Mouse (Mus musculus) myocyte (in vitro differentiated cells): Measurements from ENCODE around the gene Smchd1. TPM values are rescaled to one million over a fixed set of nuclear protein-coding genes. Genes with fewer than 3 reads are reported as not detected.
"Not testable (repeated sequence)": the region's sequence is repeated elsewhere in the genome, so short reads cannot be mapped to it uniquely, and the experiment has no call there.

ENCODE experiments used
- H3K27me3 ChIP-seq: one replicate; pipeline ENCODE4 v1.6.1; 2011; ENCODE audit not compliant: control insufficient read depth, insufficient read depth, insufficient read length
- H3K36me3 ChIP-seq: one replicate; pipeline ENCODE4 v1.6.1; 2011; ENCODE audit not compliant: control insufficient read depth, insufficient read depth
- H3K4me2 ChIP-seq: one replicate; pipeline ENCODE4 v1.6.1; 2011; ENCODE audit warnings: low read depth, control low read depth
- H3K4me3 ChIP-seq: one replicate; pipeline ENCODE4 v1.5.1; 2011; ENCODE audit warnings: mild to moderate bottlenecking, control low read depth, moderate library complexity
- H3K79me2 ChIP-seq: one replicate; pipeline ENCODE4 v1.6.1; 2011; ENCODE audit not compliant: control insufficient read depth, insufficient read depth
- H3ac ChIP-seq: one replicate; pipeline ENCODE4 v1.6.1; 2011; ENCODE audit not compliant: control insufficient read depth, insufficient read length
- CEBPB ChIP-seq: IDR thresholded peaks from 2 replicates; pipeline ENCODE4 v1.6.1; 2011; ENCODE audit warnings: mild to moderate bottlenecking, moderate library complexity; ENCODE audit not compliant: poor library complexity, insufficient read depth, severe bottlenecking
- E2F4 ChIP-seq: IDR thresholded peaks from one replicate; pipeline ENCODE4 v1.6.1; 2011; ENCODE audit warnings: mild to moderate bottlenecking, control low read depth, moderate library complexity; ENCODE audit not compliant: insufficient read depth
- MAX ChIP-seq: IDR thresholded peaks from one replicate; pipeline ENCODE4 v1.6.1; 2011; ENCODE audit warnings: low read depth, mild to moderate bottlenecking, control low read depth
- MYOD1 ChIP-seq, 3 experiments: IDR thresholded peaks; one replicate each; pipeline ENCODE4 v1.6.1; 2011; ENCODE audit warnings: control low read depth in 2 of 3, low read depth in 2 of 3, mild to moderate bottlenecking in 2 of 3, moderate library complexity in 1 of 3; ENCODE audit not compliant: insufficient read length in 2 of 3, control insufficient read depth in 1 of 3
- MYOG ChIP-seq, 3 experiments: IDR thresholded peaks; one replicate each; pipeline ENCODE4 v1.6.1; 2011; ENCODE audit warnings: control low read depth in 2 of 3, low read depth in 2 of 3, mild to moderate bottlenecking in 2 of 3; ENCODE audit not compliant: insufficient read length in 2 of 3, control insufficient read depth in 1 of 3, insufficient read depth in 1 of 3
- POLR2A ChIP-seq: IDR thresholded peaks from one replicate; pipeline ENCODE4 v1.6.1; 2011; ENCODE audit warnings: low read depth, mild to moderate bottlenecking, control low read depth, moderate library complexity; ENCODE audit not compliant: insufficient read length
- POLR2AphosphoS2 ChIP-seq: IDR thresholded peaks from one replicate; pipeline ENCODE4 v1.6.1; 2011; ENCODE audit warnings: low read depth, control low read depth; ENCODE audit not compliant: insufficient read length
- REST ChIP-seq: IDR thresholded peaks from one replicate; pipeline ENCODE4 v1.6.1; 2011; ENCODE audit warnings: mild to moderate bottlenecking, control low read depth, moderate library complexity; ENCODE audit not compliant: insufficient read depth, insufficient read length
- SRF ChIP-seq: IDR thresholded peaks from one replicate; pipeline ENCODE4 v1.6.1; 2011; ENCODE audit warnings: low read depth; ENCODE audit not compliant: control insufficient read depth, insufficient read length
- TCF12 ChIP-seq: IDR thresholded peaks from one replicate; pipeline ENCODE4 v1.6.1; 2011; ENCODE audit warnings: mild to moderate bottlenecking, control low read depth; ENCODE audit not compliant: poor library complexity, insufficient read depth, severe bottlenecking
- TCF3 ChIP-seq: IDR thresholded peaks from one replicate; pipeline ENCODE4 v1.6.1; 2011; ENCODE audit warnings: low read depth, control low read depth; ENCODE audit not compliant: insufficient read length
- USF1 ChIP-seq: IDR thresholded peaks from one replicate; pipeline ENCODE4 v1.6.1; 2011; ENCODE audit warnings: low read depth, mild to moderate bottlenecking, control low read depth, moderate library complexity
- polyA plus RNA-seq: library from polyadenylated mRNA; unstranded; fragments of >200 nt; fragmentation: generic; extraction: Trizol; gene quantifications from one replicate; pipeline ENCODE4 v1.2.1, GENCODE M21; 2012; ENCODE audit warnings: missing spikeins

The Smchd1 gene
- polyA plus RNA-seq, 1 experiment: 7.8 TPM

GRCm38 (mm10) chr17:71336421-71336820, 138.7 kb downstream of the Smchd1 start:
- no peak overlapping the region for H3K4me2 ChIP-seq
- no peak overlapping the region for H3ac ChIP-seq
- H3K27me3 ChIP-seq: no peaks in the 10 kb centered on the region
- no peaks in the 10 kb centered on the region for H3K79me2 ChIP-seq
- no peaks in the 10 kb centered on the region for H3K36me3 ChIP-seq
- no peak overlapping the region for H3K4me3 ChIP-seq
- TF ChIP-seq CEBPB (no peak), POLR2A (no peak), MAX (no peak), MYOD1 (IDR thresholded peaks at IDR 0.05; ENCODE audit: control insufficient read depth in 1 of 3, insufficient read length in 2 of 3, low read depth in 2 of 3) (no peak), REST (no peak), MYOG (IDR thresholded peaks at IDR 0.05; ENCODE audit: control insufficient read depth in 1 of 3, insufficient read depth in 1 of 3, insufficient read length in 2 of 3, low read depth in 2 of 3) (no peak)

- H3K4me3 ChIP-seq: no peak overlapping the region
- no peak overlapping the region for H3K4me2 ChIP-seq
Observed at GRCm38 (mm10) chr17:71332298-71332697, 142.8 kb downstream of the Smchd1 start.

GRCm38 (mm10) chr17:71320731-71321130, 154.4 kb downstream of the Smchd1 start:
- H3K79me2 ChIP-seq, H3K4me2 ChIP-seq, H3K4me3 ChIP-seq, H3K36me3 ChIP-seq, H3K27me3 ChIP-seq, H3ac ChIP-seq: not testable (repeated sequence)

More at GRCm38 (mm10) chr17:71332298-71332697, 142.8 kb downstream of the Smchd1 start:
- Histone ChIP-seq H3K27me3 (no peaks in the 10 kb centered on the region), H3K79me2 (no peaks in the 10 kb centered on the region), H3K36me3 (no peaks in the 10 kb centered on the region), H3ac (no peak overlapping the region)
- TF ChIP-seq TCF12 (no peak), POLR2A (no peak), CEBPB (no peak), USF1 (no peak), MYOG (IDR thresholded peaks at IDR 0.05; ENCODE audit: control insufficient read depth in 1 of 3, insufficient read depth in 1 of 3, insufficient read length in 2 of 3, low read depth in 2 of 3) (no peak)

GRCm38 (mm10) chr17:71319361-71319760, 155.8 kb downstream of the Smchd1 start:
- H3K79me2 ChIP-seq: no peaks in the 10 kb centered on the region
- no peak overlapping the region for H3K4me3 ChIP-seq
- no peaks in the 10 kb centered on the region for H3K36me3 ChIP-seq
- H3K27me3 ChIP-seq: no peaks in the 10 kb centered on the region
- TF ChIP-seq TCF3 (no peak), MYOG (IDR thresholded peaks at IDR 0.05; ENCODE audit: control insufficient read depth in 1 of 3, insufficient read depth in 1 of 3, insufficient read length in 2 of 3, low read depth in 2 of 3) (no peak), MYOD1 (IDR thresholded peaks at IDR 0.05; ENCODE audit: control insufficient read depth in 1 of 3, insufficient read length in 2 of 3, low read depth in 2 of 3) (no peak), MAX (no peak), REST (no peak), TCF12 (no peak), POLR2AphosphoS2 (no peak), E2F4 (no peak), CEBPB (no peak), SRF (no peak), USF1 (no peak), POLR2A (no peak)
- H3K4me2 ChIP-seq: no peak overlapping the region
- no peak overlapping the region for H3ac ChIP-seq

- Histone ChIP-seq H3K27me3 (no peaks in the 10 kb centered on the region), H3K36me3 (no peaks in the 10 kb centered on the region), H3K4me2 (no peak overlapping the region), H3ac (no peak overlapping the region), H3K4me3 (no peak overlapping the region), H3K79me2 (no peaks in the 10 kb centered on the region)
- TF ChIP-seq TCF12 (no peak), MAX (no peak), POLR2A (no peak), SRF (no peak), CEBPB (no peak), MYOG (IDR thresholded peaks at IDR 0.05; ENCODE audit: control insufficient read depth in 1 of 3, insufficient read depth in 1 of 3, insufficient read length in 2 of 3, low read depth in 2 of 3) (no peak), TCF3 (no peak), E2F4 (no peak), USF1 (no peak)
Observed at GRCm38 (mm10) chr17:71317571-71317970, 157.6 kb downstream of the Smchd1 start.

- no peaks in the 10 kb centered on the region for H3K79me2 ChIP-seq
- TF ChIP-seq TCF12 (no peak), E2F4 (no peak), REST (no peak), MYOG (IDR thresholded peaks at IDR 0.05; ENCODE audit: control insufficient read depth in 1 of 3, insufficient read depth in 1 of 3, insufficient read length in 2 of 3, low read depth in 2 of 3) (no peak), MYOD1 (IDR thresholded peaks at IDR 0.05; ENCODE audit: control insufficient read depth in 1 of 3, insufficient read length in 2 of 3, low read depth in 2 of 3) (no peak), POLR2A (no peak), USF1 (no peak), SRF (no peak), TCF3 (no peak), CEBPB (no peak), POLR2AphosphoS2 (no peak), MAX (no peak)
Observed at GRCm38 (mm10) chr17:71314315-71314714, 160.8 kb downstream of the Smchd1 start.

More at GRCm38 (mm10) chr17:71314315-71314714, 160.8 kb downstream of the Smchd1 start:
- Histone ChIP-seq H3ac (no peak overlapping the region), H3K4me2 (no peak overlapping the region), H3K36me3 (no peaks in the 10 kb centered on the region), H3K4me3 (no peak overlapping the region), H3K27me3 (no peaks in the 10 kb centered on the region)
